Mouse (Mus musculus) hindbrain, embryonic 11.5 days (tissue): ENCODE results near the gene Fkbp11. TPM values are rescaled to one million over a fixed set of nuclear protein-coding genes. Genes with fewer than 3 reads are reported as not detected.
A peak's percentile ranks its signal among the peaks of the same experiment; 100 is the strongest.

ENCODE experiments used
- ATAC-seq: fragments of 200-750 bp; cut with Nextera tagmentation; 2 replicates; pipeline ENCODE4 v1.8.0; 2017; ENCODE audit warnings: mild to moderate bottlenecking, moderate TSS enrichment, moderate library complexity; ENCODE audit not compliant: low FRiP score
- DNase-seq: peaks from one replicate; pipeline ENCODE4 v3.0.0-alpha.2; 2015; ENCODE audit warnings: low spot score
- H3K27ac ChIP-seq: fragments of 300-500 bp; sonication (generic); 2 replicates; pipeline ENCODE4 v1.5.1; 2014; ENCODE audit warnings: mild to moderate bottlenecking, low read depth, low read length
- H3K27me3 ChIP-seq: fragments of 300-500 bp; sonication (generic); 2 replicates; pipeline ENCODE4 v1.6.1; 2014; ENCODE audit warnings: mild to moderate bottlenecking, low read length, moderate library complexity, mixed read lengths; ENCODE audit not compliant: control insufficient read depth, insufficient read depth
- H3K36me3 ChIP-seq: fragments of 300-500 bp; sonication (generic); 2 replicates; pipeline ENCODE4 v1.6.1; 2014; ENCODE audit warnings: mild to moderate bottlenecking, low read length, moderate library complexity, mixed read lengths; ENCODE audit not compliant: control insufficient read depth, insufficient read depth
- H3K4me1 ChIP-seq: fragments of 300-500 bp; sonication (generic); replicated peaks from 2 replicates; pipeline ENCODE4 v1.6.1; 2014; ENCODE audit warnings: low read length, mixed read lengths; ENCODE audit not compliant: control insufficient read depth, insufficient read depth
- H3K4me2 ChIP-seq: fragments of 300-500 bp; sonication (generic); replicated peaks from 2 replicates; pipeline ENCODE4 v1.6.1; 2014; ENCODE audit warnings: mild to moderate bottlenecking, low read depth, low read length
- H3K4me3 ChIP-seq: fragments of 300-500 bp; sonication (generic); 2 replicates; pipeline ENCODE4 v1.5.1; 2014; ENCODE audit warnings: low read depth, low read length
- H3K9ac ChIP-seq: fragments of 300-500 bp; sonication (generic); 2 replicates; pipeline ENCODE4 v1.6.1; 2014; ENCODE audit warnings: low read depth, low read length
- H3K9me3 ChIP-seq: fragments of 300-500 bp; sonication (generic); 2 replicates; pipeline ENCODE4 v1.6.1; 2016; ENCODE audit warnings: low read length; ENCODE audit not compliant: control insufficient read depth
- WGBS: fragments of 180-500 bp; shearing (Covaris S2); extraction: QIAGEN DNeasy Blood & Tissue Kit; methylation state at CpG from one replicate; pipeline ENCODE4 v1.1.7; 2014; 5-methylcytosine and 5-hydroxymethylcytosine counted together
- polyA plus RNA-seq: library from polyadenylated mRNA; unstranded; fragments of >200 nt; fragmentation: Nextera tagmentation; extraction: Ambion mirVana; gene quantifications from 2 replicates; pipeline ENCODE4 v1.2.1, GENCODE M21; 2014

The Fkbp11 gene
- polyA plus RNA-seq, 1 experiment from 2014 or later: 15.5 TPM

- 68% methylated on average over 14 of the region's 14 CpGs for WGBS
- Histone ChIP-seq H3K4me1 (peaks cover 5% of the 10 kb centered on the region; the same call in 1 of the 2 replicates), H3K27me3 (peaks cover 11% of the 10 kb centered on the region; the same call in 1 of the 2 replicates)
Measured at GRCm38 (mm10) chr15:98722854-98723253, 5.1 kb downstream of the Fkbp11 start.

GRCm38 (mm10) chr15:98722191-98722590 lies 5.8 kb downstream of the Fkbp11 start:
- no peaks in the 10 kb centered on the region for H3K9me3 ChIP-seq
- peaks cover 4% of the 10 kb centered on the region; the same call in 1 of the 2 replicates for H3K4me1 ChIP-seq
- no peak overlapping the region for H3K4me3 ChIP-seq
- WGBS: 87% methylated on average over 8 of the region's 8 CpGs
- H3K4me2 ChIP-seq: no peak overlapping the region
- ATAC-seq: no peak
- peaks cover 9% of the 10 kb centered on the region; the same call in 1 of the 2 replicates for H3K27me3 ChIP-seq
- no peaks in the 10 kb centered on the region for H3K36me3 ChIP-seq
- H3K27ac ChIP-seq: no peak overlapping the region
- no peak for DNase-seq
- H3K9ac ChIP-seq: no peak overlapping the region

More at GRCm38 (mm10) chr15:98722854-98723253, 5.1 kb downstream of the Fkbp11 start:
- Histone ChIP-seq H3K9ac (no peak overlapping the region), H3K9me3 (no peaks in the 10 kb centered on the region), H3K27ac (no peak overlapping the region), H3K36me3 (no peaks in the 10 kb centered on the region), H3K4me2 (no peak overlapping the region), H3K4me3 (no peak overlapping the region)
- ATAC-seq (no peak), DNase-seq (no peak)

- Histone ChIP-seq H3K27ac (no peak overlapping the region), H3K9me3 (no peaks in the 10 kb centered on the region), H3K4me2 (no peak overlapping the region), H3K9ac (no peak overlapping the region), H3K27me3 (no peaks in the 10 kb centered on the region), H3K4me3 (no peak overlapping the region), H3K4me1 (no peaks in the 10 kb centered on the region), H3K36me3 (no peaks in the 10 kb centered on the region)
- DNase-seq (no peak), ATAC-seq (no peak)
- WGBS: 64% methylated on average over 16 of the region's 16 CpGs
Measured at GRCm38 (mm10) chr15:98717301-98717700, 10.7 kb downstream of the Fkbp11 start.

- 79% methylated on average over 4 of the region's 5 CpGs for WGBS
- no peak overlapping the region for H3K4me2 ChIP-seq
- no peaks in the 10 kb centered on the region for H3K27me3 ChIP-seq
- no peak overlapping the region for H3K27ac ChIP-seq
- ATAC-seq: no peak
- H3K9ac ChIP-seq: no peak overlapping the region
- no peak overlapping the region for H3K4me3 ChIP-seq
- no peak for DNase-seq
- no peaks in the 10 kb centered on the region for H3K9me3 ChIP-seq
- H3K36me3 ChIP-seq: no peaks in the 10 kb centered on the region
- no peaks in the 10 kb centered on the region for H3K4me1 ChIP-seq
Measured at GRCm38 (mm10) chr15:98714230-98714652, 13.8 kb downstream of the Fkbp11 start.

GRCm38 (mm10) chr15:98710442-98710841 lies 17.6 kb downstream of the Fkbp11 start:
- Histone ChIP-seq H3K36me3 (no peaks in the 10 kb centered on the region), H3K27me3 (0 out of 2 replicates have a peak, but pooled peaks cover 2% of the 10 kb centered on the region), H3K4me2 (no peak overlapping the region), H3K9ac (no peak overlapping the region), H3K27ac (no peak overlapping the region), H3K4me3 (no peak overlapping the region), H3K9me3 (no peaks in the 10 kb centered on the region), H3K4me1 (no peaks in the 10 kb centered on the region)
- peak; percentile 80 for DNase-seq
- WGBS: 22% methylated on average over 9 of the region's 9 CpGs
- no peak for ATAC-seq

GRCm38 (mm10) chr15:98707766-98708372 lies 20.1 kb downstream of the Fkbp11 start, which contains the start of gene Ccdc65:
Gene Ccdc65 (plus strand): TSS chr15:98708207.
- Histone ChIP-seq H3K4me1 (no peaks in the 10 kb centered on the region), H3K27ac (no peak within 1 kb of the TSS), H3K9me3 (no peaks in the 10 kb centered on the region), H3K27me3 (0 out of 2 replicates have a peak, but pooled peaks cover 2% of the 10 kb centered on the region), H3K4me3 (peak within 1 kb of the TSS; percentile 25), H3K4me2 (peak within 1 kb of the TSS; percentile 39), H3K9ac (no peak within 1 kb of the TSS), H3K36me3 (no peaks in the 10 kb centered on the region)
- DNase-seq (peak; percentile 90), ATAC-seq (no peak)
- WGBS: 20% methylated on average over 16 of the region's 16 CpGs

- peaks cover 16% of the 10 kb centered on the region for H3K27me3 ChIP-seq
- DNase-seq: no peak
Measured at GRCm38 (mm10) chr15:98704312-98704711, 23.7 kb downstream of the Fkbp11 start.

GRCm38 (mm10) chr15:98699190-98700105 lies 28.6 kb downstream of the Fkbp11 start:
- ATAC-seq: peak; percentile 65; the same call in 1 of the 2 replicates
- H3K27me3 ChIP-seq: peaks cover 14% of the 10 kb centered on the region
- H3K4me3 ChIP-seq: peak overlapping the region; percentile 15
- no peaks in the 10 kb centered on the region for H3K36me3 ChIP-seq
- H3K9ac ChIP-seq: peak overlapping the region; percentile 41; the same call in 1 of the 2 replicates
- H3K9me3 ChIP-seq: no peaks in the 10 kb centered on the region
- peak; percentile 93 for DNase-seq
- WGBS: 7% methylated on average over 40 of the region's 40 CpGs
- no peaks in the 10 kb centered on the region for H3K4me1 ChIP-seq
- peak overlapping the region; percentile 50 for H3K4me2 ChIP-seq
- no peak overlapping the region for H3K27ac ChIP-seq

More at GRCm38 (mm10) chr15:98704312-98704711, 23.7 kb downstream of the Fkbp11 start:
- 71% methylated on average over 9 of the region's 9 CpGs for WGBS
- Histone ChIP-seq H3K4me3 (no peak overlapping the region), H3K36me3 (no peaks in the 10 kb centered on the region), H3K4me1 (no peaks in the 10 kb centered on the region), H3K27ac (no peak overlapping the region), H3K4me2 (no peak overlapping the region), H3K9ac (no peak overlapping the region), H3K9me3 (no peaks in the 10 kb centered on the region)
- no peak for ATAC-seq
